Mouse (Mus musculus): ENCODE results near the gene Sdccag8. TPM values are rescaled to one million over a fixed set of nuclear protein-coding genes. Genes with fewer than 3 reads are reported as not detected.

The Sdccag8 gene
- polyA plus RNA-seq, 1 experiment from 2014 or later = 11.5 TPM

- WGBS = 88% methylated on average over 4 of the region's 4 CpGs
- ATAC-seq (ENCODE audit: insufficient number of reproducible peaks, insufficient read depth, low FRiP score, low TSS enrichment, low read depth) = no peak
These were observed 2.3 kb downstream of the Sdccag8 start for GRCm38 (mm10) chr1:176816728-176817127.

GRCm38 (mm10) chr1:176818147-176818546 is 3.7 kb downstream of the Sdccag8 start:
- no peaks in the 10 kb centered on the region for H3K9me3 ChIP-seq
- 77% methylated on average over 2 of the region's 2 CpGs for whole genome bisulfite sequencing
- H3K4me2 ChIP-seq = no peak overlapping the region
- no peaks in the 10 kb centered on the region for H3K27me3 ChIP-seq
- H3K4me1 ChIP-seq (replicated peaks) = 0 out of 2 replicates have a peak, but pooled peaks cover 2% of the 10 kb centered on the region
- H3K4me3 ChIP-seq (replicated peaks) = no peak overlapping the region
- H3K9ac ChIP-seq (replicated peaks) = no peak overlapping the region
- no peak overlapping the region for H3K27ac ChIP-seq
- ATAC-seq (ENCODE audit: insufficient number of reproducible peaks, insufficient read depth, low FRiP score, low TSS enrichment, low read depth) = no peak
- H3K36me3 ChIP-seq = no peaks in the 10 kb centered on the region

More at GRCm38 (mm10) chr1:176816728-176817127, 2.3 kb downstream of the Sdccag8 start:
- Histone ChIP-seq H3K27me3 (no peaks in the 10 kb centered on the region), H3K4me2 (no peak overlapping the region), H3K27ac (no peak overlapping the region), H3K4me1 (replicated peaks) (peaks cover 8% of the 10 kb centered on the region), H3K9ac (replicated peaks) (no peak overlapping the region), H3K9me3 (no peaks in the 10 kb centered on the region), H3K36me3 (no peaks in the 10 kb centered on the region), H3K4me3 (replicated peaks) (no peak overlapping the region)

- H3K27me3 ChIP-seq = no peaks in the 10 kb centered on the region
- no peaks in the 10 kb centered on the region for H3K36me3 ChIP-seq
- ATAC-seq (ENCODE audit: insufficient number of reproducible peaks, insufficient read depth, low FRiP score, low TSS enrichment, low read depth) = no peak
- no peaks in the 10 kb centered on the region for H3K9me3 ChIP-seq
- no peak overlapping the region for H3K4me3 ChIP-seq (replicated peaks)
- H3K27ac ChIP-seq = no peak overlapping the region
- WGBS = 68% methylated on average over 6 of the region's 6 CpGs
- no peak overlapping the region for H3K4me2 ChIP-seq
- 0 out of 2 replicates have a peak, but pooled peaks cover 2% of the 10 kb centered on the region for H3K4me1 ChIP-seq (replicated peaks)
- H3K9ac ChIP-seq (replicated peaks) = no peak overlapping the region
These were observed 4.3 kb downstream of the Sdccag8 start for GRCm38 (mm10) chr1:176818763-176819162.

- Histone ChIP-seq H3K4me1 (replicated peaks) (no peaks in the 10 kb centered on the region), H3K4me2 (no peak overlapping the region), H3K9ac (replicated peaks) (no peak overlapping the region), H3K27me3 (no peaks in the 10 kb centered on the region), H3K36me3 (no peaks in the 10 kb centered on the region), H3K4me3 (replicated peaks) (no peak overlapping the region), H3K9me3 (no peaks in the 10 kb centered on the region), H3K27ac (no peak overlapping the region)
- no peak for ATAC-seq (ENCODE audit: insufficient number of reproducible peaks, insufficient read depth, low FRiP score, low TSS enrichment, low read depth)
- WGBS = 58% methylated on average over 1 of the region's 1 CpGs
These were observed 7.5 kb downstream of the Sdccag8 start for GRCm38 (mm10) chr1:176821929-176822328.

- no peaks in the 10 kb centered on the region for H3K36me3 ChIP-seq
- no peak for ATAC-seq (ENCODE audit: insufficient number of reproducible peaks, insufficient read depth, low FRiP score, low TSS enrichment, low read depth)
- no peaks in the 10 kb centered on the region for H3K27me3 ChIP-seq
- no peak overlapping the region for H3K4me3 ChIP-seq (replicated peaks)
- no peak overlapping the region for H3K9ac ChIP-seq (replicated peaks)
- 82% methylated on average over 4 of the region's 4 CpGs for WGBS
- H3K9me3 ChIP-seq = no peaks in the 10 kb centered on the region
- no peaks in the 10 kb centered on the region for H3K4me1 ChIP-seq (replicated peaks)
- no peak overlapping the region for H3K27ac ChIP-seq
- no peak overlapping the region for H3K4me2 ChIP-seq
These were observed 8.5 kb downstream of the Sdccag8 start for GRCm38 (mm10) chr1:176822949-176823348.

- H3K4me2 ChIP-seq = no peak overlapping the region
These were observed 9.4 kb downstream of the Sdccag8 start for GRCm38 (mm10) chr1:176823889-176824288.

GRCm38 (mm10) chr1:176824611-176825010 is 10.2 kb downstream of the Sdccag8 start:
- no peak overlapping the region for H3K4me3 ChIP-seq (replicated peaks)
- no peak overlapping the region for H3K27ac ChIP-seq
- no peak overlapping the region for H3K9ac ChIP-seq (replicated peaks)
- no peaks in the 10 kb centered on the region for H3K9me3 ChIP-seq
- no peak overlapping the region for H3K4me2 ChIP-seq
- no peaks in the 10 kb centered on the region for H3K4me1 ChIP-seq (replicated peaks)
- peaks cover 2% of the 10 kb centered on the region; the same call in 1 of the 2 replicates for H3K36me3 ChIP-seq
- WGBS = 75% methylated on average over 6 of the region's 6 CpGs
- no peaks in the 10 kb centered on the region for H3K27me3 ChIP-seq
- no peak for ATAC-seq (ENCODE audit: insufficient number of reproducible peaks, insufficient read depth, low FRiP score, low TSS enrichment, low read depth)

More at GRCm38 (mm10) chr1:176823889-176824288, 9.4 kb downstream of the Sdccag8 start:
- Histone ChIP-seq H3K36me3 (peaks cover 2% of the 10 kb centered on the region; the same call in 1 of the 2 replicates), H3K9me3 (no peaks in the 10 kb centered on the region), H3K9ac (replicated peaks) (no peak overlapping the region), H3K4me3 (replicated peaks) (no peak overlapping the region), H3K27ac (no peak overlapping the region), H3K27me3 (no peaks in the 10 kb centered on the region), H3K4me1 (replicated peaks) (no peaks in the 10 kb centered on the region)
- no peak for ATAC-seq (ENCODE audit: insufficient number of reproducible peaks, insufficient read depth, low FRiP score, low TSS enrichment, low read depth)
- 89% methylated on average over 8 of the region's 8 CpGs for WGBS

GRCm38 (mm10) chr1:176825084-176825483 is 10.6 kb downstream of the Sdccag8 start:
- Histone ChIP-seq H3K36me3 (peaks cover 2% of the 10 kb centered on the region; the same call in 1 of the 2 replicates), H3K4me3 (replicated peaks) (no peak overlapping the region), H3K9me3 (no peaks in the 10 kb centered on the region), H3K27me3 (no peaks in the 10 kb centered on the region), H3K9ac (replicated peaks) (no peak overlapping the region), H3K4me1 (replicated peaks) (no peaks in the 10 kb centered on the region), H3K27ac (no peak overlapping the region), H3K4me2 (no peak overlapping the region)
- no peak for ATAC-seq (ENCODE audit: insufficient number of reproducible peaks, insufficient read depth, low FRiP score, low TSS enrichment, low read depth)
- WGBS = 91% methylated on average over 4 of the region's 4 CpGs

- Histone ChIP-seq H3K27me3 (no peaks in the 10 kb centered on the region), H3K4me2 (no peak overlapping the region), H3K4me3 (replicated peaks) (no peak overlapping the region), H3K9ac (replicated peaks) (no peak overlapping the region), H3K27ac (no peak overlapping the region), H3K9me3 (no peaks in the 10 kb centered on the region), H3K36me3 (peaks cover 2% of the 10 kb centered on the region; the same call in 1 of the 2 replicates), H3K4me1 (replicated peaks) (no peaks in the 10 kb centered on the region)
- no peak for ATAC-seq (ENCODE audit: insufficient number of reproducible peaks, insufficient read depth, low FRiP score, low TSS enrichment, low read depth)
- WGBS = 86% methylated on average over 11 of the region's 11 CpGs
These were observed 11.7 kb downstream of the Sdccag8 start for GRCm38 (mm10) chr1:176826186-176826585.

GRCm38 (mm10) chr1:176826931-176827330 is 12.5 kb downstream of the Sdccag8 start:
- no peaks in the 10 kb centered on the region for H3K27me3 ChIP-seq
- WGBS = 76% methylated on average over 4 of the region's 4 CpGs
- no peak for ATAC-seq (ENCODE audit: insufficient number of reproducible peaks, insufficient read depth, low FRiP score, low TSS enrichment, low read depth)
- H3K9ac ChIP-seq (replicated peaks) = no peak overlapping the region
- no peak overlapping the region for H3K4me3 ChIP-seq (replicated peaks)
- no peaks in the 10 kb centered on the region for H3K4me1 ChIP-seq (replicated peaks)
- H3K9me3 ChIP-seq = no peaks in the 10 kb centered on the region
- peaks cover 2% of the 10 kb centered on the region; the same call in 1 of the 2 replicates for H3K36me3 ChIP-seq
- H3K27ac ChIP-seq = no peak overlapping the region
- no peak overlapping the region for H3K4me2 ChIP-seq

GRCm38 (mm10) chr1:176827365-176827764 is 12.9 kb downstream of the Sdccag8 start:
- Histone ChIP-seq H3K27me3 (no peaks in the 10 kb centered on the region), H3K9me3 (no peaks in the 10 kb centered on the region), H3K4me1 (replicated peaks) (no peaks in the 10 kb centered on the region), H3K9ac (replicated peaks) (no peak overlapping the region), H3K4me2 (no peak overlapping the region), H3K27ac (no peak overlapping the region), H3K4me3 (replicated peaks) (no peak overlapping the region), H3K36me3 (peaks cover 2% of the 10 kb centered on the region; the same call in 1 of the 2 replicates)
- WGBS = 85% methylated on average over 4 of the region's 4 CpGs
- no peak for ATAC-seq (ENCODE audit: insufficient number of reproducible peaks, insufficient read depth, low FRiP score, low TSS enrichment, low read depth)

- Histone ChIP-seq H3K4me1 (replicated peaks) (no peaks in the 10 kb centered on the region), H3K9ac (replicated peaks) (no peak overlapping the region), H3K4me3 (replicated peaks) (no peak overlapping the region), H3K27ac (no peak overlapping the region), H3K36me3 (peaks cover 2% of the 10 kb centered on the region; the same call in 1 of the 2 replicates), H3K4me2 (no peak overlapping the region), H3K9me3 (no peaks in the 10 kb centered on the region), H3K27me3 (no peaks in the 10 kb centered on the region)
- ATAC-seq (ENCODE audit: insufficient number of reproducible peaks, insufficient read depth, low FRiP score, low TSS enrichment, low read depth) = no peak
- WGBS = 76% methylated on average over 5 of the region's 5 CpGs
These were observed 13.6 kb downstream of the Sdccag8 start for GRCm38 (mm10) chr1:176827945-176828485.

All from limb, embryonic 12.5 days (tissue).